Mouse (Mus musculus): Measurements from ENCODE around the gene Gramd4.

DNA sequence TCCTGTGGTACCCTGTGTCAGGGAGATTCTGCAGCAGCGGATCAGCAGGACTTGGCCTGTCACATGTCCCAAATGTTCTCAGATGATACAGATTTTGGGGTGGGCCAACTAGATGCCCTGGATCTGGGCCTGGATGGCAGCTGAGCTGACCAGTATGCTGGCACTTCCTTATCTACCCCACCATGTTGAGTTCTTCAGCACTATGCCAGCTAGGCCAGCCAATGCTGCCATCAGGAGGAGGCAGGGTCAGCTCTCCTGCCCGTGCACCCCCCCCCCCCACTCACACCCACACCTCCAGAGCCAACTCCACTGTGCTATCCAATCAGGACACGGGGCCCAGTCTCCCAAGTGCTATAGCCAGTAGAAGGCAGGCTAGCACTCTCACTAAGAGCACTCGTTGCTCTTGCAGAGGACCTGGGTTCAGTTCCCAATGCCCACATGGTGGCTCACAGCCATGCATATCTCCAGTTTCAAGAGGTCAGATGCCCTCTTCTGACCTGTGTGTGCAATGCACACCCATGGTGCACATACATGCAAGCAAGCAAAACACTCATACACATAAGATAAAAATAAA is 7.2 kb upstream of the Gramd4 start:
- no peak for TF ChIP-seq CTCF (IDR thresholded peaks at IDR 0.05; ENCODE audit: low read depth, low read length)
- TF ChIP-seq GATA1 (IDR thresholded peaks at IDR 0.05; ENCODE audit: borderline replicate concordance, low read length) = no peak
- TF ChIP-seq POLR2AphosphoS5 (IDR thresholded peaks at IDR 0.05; ENCODE audit: insufficient replicate concordance, low read depth, low read length) = no peak
- TF ChIP-seq TAL1 (conservative IDR thresholded peaks at IDR 0.05; ENCODE audit: low read depth, low read length) = no peak
- no peak for TF ChIP-seq GATA2 (IDR thresholded peaks at IDR 0.05; ENCODE audit: borderline replicate concordance, low read depth, low read length)

Data from G1E (cell line).